Mouse (Mus musculus) CD4-positive, CD25-positive, alpha-beta regulatory T cell, adult 4 months (primary cell): ENCODE data around the gene Olfr1204. TPM values are rescaled to one million over a fixed set of nuclear protein-coding genes. Genes with fewer than 3 reads are reported as not detected.

Experiments used
- ATAC-seq: one replicate; pipeline ENCODE4 v1.8.0; 2017
- polyA plus RNA-seq, 2 experiments: library from polyadenylated mRNA; unstranded; fragments of 100-300 nt; shearing (Covaris generic); gene quantifications; one replicate each; pipeline ENCODE4 v1.2.1; 2017

Gene Olfr1204
- not detected for polyA plus RNA-seq

DNA sequence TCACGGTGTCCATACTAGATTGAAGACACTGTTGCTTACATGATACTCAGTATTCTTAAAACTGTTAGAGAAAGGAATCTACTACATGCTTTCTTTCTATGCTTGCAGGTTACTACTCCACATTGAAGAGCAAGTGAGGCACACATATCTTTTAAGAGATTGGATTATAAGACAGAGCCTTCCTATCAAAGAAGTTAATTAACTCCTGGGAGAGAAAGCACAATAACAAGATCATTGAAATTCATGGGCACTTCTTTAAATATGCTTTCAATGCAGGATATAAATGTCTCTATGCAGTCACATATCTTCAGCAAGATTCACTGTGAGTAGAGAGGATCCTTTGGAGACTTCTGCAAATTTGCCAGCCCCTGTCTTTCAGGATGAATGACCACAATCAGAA is at the start of gene Olfr1204:
Gene Olfr1204, plus strand, starts transcription at position 301 of the 400 bp plus-strand sequence.
- no peak for ATAC-seq

DNA sequence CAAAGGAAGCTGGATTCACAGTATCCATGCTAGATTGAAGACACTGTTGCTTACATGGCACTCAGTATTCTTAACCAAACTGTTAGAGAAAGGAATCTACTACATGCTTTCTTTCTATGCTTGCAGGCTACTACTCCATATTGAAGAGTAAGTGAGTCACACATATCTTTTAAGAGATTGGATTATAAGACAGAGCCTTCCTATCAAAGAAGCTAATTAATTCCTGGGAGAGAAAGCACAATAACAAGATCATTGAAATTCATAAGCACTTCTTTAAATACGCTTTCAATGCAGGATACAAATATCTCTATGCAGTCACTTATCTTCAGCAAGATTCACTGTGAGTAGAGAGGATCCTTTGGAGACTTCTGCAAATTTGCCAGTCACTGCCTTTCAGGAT is 34.9 kb upstream of the Olfr1204 start, which contains the start of gene Olfr1202:
Gene Olfr1202, plus strand, starts transcription at position 301 of the 400 bp plus-strand sequence.
- ATAC-seq: no peak

DNA sequence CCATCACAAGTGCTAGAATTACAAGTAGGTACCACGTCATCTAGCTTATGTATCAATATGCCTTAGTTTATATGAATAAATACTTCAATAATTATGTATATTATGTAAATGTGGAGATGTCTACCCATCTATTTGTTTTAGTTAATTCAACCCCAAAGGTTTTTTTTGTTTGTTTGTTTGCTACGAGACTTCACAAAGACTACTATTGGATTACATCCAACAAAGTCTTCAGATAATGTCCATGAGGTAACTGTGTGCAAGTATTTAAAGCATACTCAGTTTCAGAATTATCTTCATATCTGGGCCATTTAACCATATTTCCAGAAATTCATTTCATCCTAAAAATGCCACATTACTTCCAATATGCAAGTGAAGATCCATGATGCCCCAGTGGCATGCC is 19.7 kb upstream of the Olfr1204 start, which contains the start of gene Olfr1205:
Gene Olfr1205, plus strand, starts transcription at position 301 of the 400 bp plus-strand sequence.
- no peak for ATAC-seq

DNA sequence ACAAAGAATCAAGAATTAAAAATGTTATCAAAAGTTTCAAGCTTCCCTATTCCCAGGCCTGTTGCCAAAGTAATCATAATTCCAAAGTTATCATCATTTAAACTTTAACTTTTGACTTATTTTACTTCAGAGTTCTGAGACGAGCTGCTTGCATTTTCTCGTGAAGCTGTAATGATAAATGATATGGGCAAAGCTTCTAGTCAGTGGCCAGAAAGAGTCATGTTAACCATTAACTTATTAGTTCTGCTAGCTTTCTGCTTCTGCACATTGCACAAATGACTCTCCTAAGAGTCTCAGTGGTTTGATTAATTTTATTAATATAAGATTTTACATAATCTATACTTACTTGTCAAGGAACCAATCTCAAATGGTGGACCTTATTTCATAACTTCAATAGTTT is 10.6 kb upstream of the Olfr1204 start:
- no peak for ATAC-seq

DNA sequence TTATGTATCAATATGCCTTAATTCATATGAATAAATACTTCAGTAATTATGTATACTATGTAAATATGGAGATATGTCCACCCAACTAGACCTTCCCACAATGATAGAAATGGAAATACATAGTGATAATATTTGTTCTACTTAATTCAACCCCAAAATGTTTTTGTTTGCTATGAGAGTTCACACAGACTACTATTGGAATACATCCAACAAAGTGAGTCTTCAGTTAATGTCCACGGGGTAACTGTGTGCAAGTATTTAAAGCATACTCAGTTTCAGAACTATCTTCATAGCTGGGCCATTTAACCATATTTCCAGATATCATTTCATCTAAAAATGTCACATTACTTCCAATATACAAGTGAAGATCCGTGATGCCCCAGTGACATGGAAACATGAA is 13.8 kb downstream of the Olfr1204 start, which contains the start of gene Olfr1206:
Gene Olfr1206, plus strand, starts transcription at position 301 of the 400 bp plus-strand sequence.
- no peak for ATAC-seq

DNA sequence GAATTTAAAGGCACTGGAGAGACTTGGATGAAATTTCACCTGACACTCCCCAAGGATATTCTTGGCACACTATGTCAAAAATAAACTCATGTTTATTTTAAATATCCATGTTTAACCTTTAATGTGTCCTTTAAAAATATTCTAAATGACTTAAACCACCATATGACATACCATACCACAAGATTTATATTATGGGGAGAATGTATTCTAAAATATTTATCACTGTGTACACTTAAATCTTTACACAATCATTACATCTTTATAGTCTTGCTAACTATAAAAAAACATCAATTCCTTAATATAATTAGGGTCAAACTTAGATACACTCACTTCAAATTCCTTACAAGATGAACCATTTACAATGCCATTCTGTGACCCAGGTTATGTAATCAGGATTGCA is 53.1 kb downstream of the Olfr1204 start, which contains the start of gene Olfr1208:
Gene Olfr1208, minus strand, starts transcription at position 101 of the 400 bp plus-strand sequence.
- ATAC-seq: no peak

Other genes with a start within 250 kb of the Olfr1204 start
- gene Olfr1191-ps1, start 208.8 kb upstream of the Olfr1204 start, polyA plus RNA-seq: not detected
- gene Olfr1192-ps1, start 200.8 kb upstream of the Olfr1204 start, polyA plus RNA-seq: under 1 TPM; 0.15 to 0.16 TPM
- not detected for gene Olfr1193, start 173.7 kb upstream of the Olfr1204 start, polyA plus RNA-seq
- gene Olfr1195, start 160.1 kb upstream of the Olfr1204 start, polyA plus RNA-seq: under 1 TPM in 1 of 2 experiments, not detected in 1; 0.12 TPM
- not detected for gene Olfr1196, start 144.7 kb upstream of the Olfr1204 start, polyA plus RNA-seq
- under 1 TPM in 1 of 2 experiments, not detected in 1; 0.20 TPM for gene Olfr1197, start 116.9 kb upstream of the Olfr1204 start, polyA plus RNA-seq
- gene Olfr1198, start 97.9 kb upstream of the Olfr1204 start, polyA plus RNA-seq: under 1 TPM in 1 of 2 experiments, not detected in 1; 0.09 TPM
- not detected for gene Olfr1199, start 88.8 kb upstream of the Olfr1204 start, polyA plus RNA-seq
- gene Olfr1200, start 78.8 kb upstream of the Olfr1204 start, polyA plus RNA-seq: under 1 TPM in 1 of 2 experiments, not detected in 1; 0.11 TPM
- not detected for gene Olfr1201, start 56.3 kb upstream of the Olfr1204 start, polyA plus RNA-seq
- not detected for gene Olfr1202, start 34.8 kb upstream of the Olfr1204 start, polyA plus RNA-seq
- not detected for gene Olfr1205, start 19.6 kb upstream of the Olfr1204 start, polyA plus RNA-seq
- not detected for gene Olfr1206, start 13.9 kb downstream of the Olfr1204 start, polyA plus RNA-seq
- gene Olfr1208, start 53.0 kb downstream of the Olfr1204 start, polyA plus RNA-seq: under 1 TPM in 1 of 2 experiments, not detected in 1; 0.11 TPM
- not detected for gene Olfr1209, start 65.9 kb downstream of the Olfr1204 start, polyA plus RNA-seq
- gene Olfr1211, start 88.8 kb downstream of the Olfr1204 start, polyA plus RNA-seq: not detected
- gene Olfr1212, start 104.7 kb downstream of the Olfr1204 start, polyA plus RNA-seq: not detected
- not detected for gene Gm13762, start 131.0 kb downstream of the Olfr1204 start, polyA plus RNA-seq
- not detected for gene Olfr1214, start 143.4 kb downstream of the Olfr1204 start, polyA plus RNA-seq
- not detected for gene Olfr1215, start 157.7 kb downstream of the Olfr1204 start, polyA plus RNA-seq
- gene Olfr1216, start 169.0 kb downstream of the Olfr1204 start, polyA plus RNA-seq: not detected
- not detected for gene Olfr1217, start 182.8 kb downstream of the Olfr1204 start, polyA plus RNA-seq
- gene Olfr1218, start 211.9 kb downstream of the Olfr1204 start, polyA plus RNA-seq: not detected
- gene Olfr1219, start 234.2 kb downstream of the Olfr1204 start, polyA plus RNA-seq: not detected